Mouse (Mus musculus): ENCODE results near the gene Fbxl16. TPM values are rescaled to one million over a fixed set of nuclear protein-coding genes. Genes with fewer than 3 reads are reported as not detected.

Fbxl16 gene
- polyA plus RNA-seq, 1 experiment from 2014 or later = 40.9 TPM

GRCm38 (mm10) chr17:25830200-25830753 lies 21.4 kb downstream of the Fbxl16 start:
- peaks cover 85% of the 10 kb centered on the region for H3K4me1 ChIP-seq
- no peaks in the 10 kb centered on the region for H3K9me3 ChIP-seq (replicated peaks)
- peak overlapping the region; percentile 77; the same call in 1 of the 2 replicates for H3K9ac ChIP-seq (replicated peaks)
- H3K4me2 ChIP-seq = peak overlapping the region; percentile 98
- H3K27ac ChIP-seq (replicated peaks) = no peak overlapping the region
- H3K36me3 ChIP-seq = peaks cover 46% of the 10 kb centered on the region
- H3K4me3 ChIP-seq (replicated peaks) = peak overlapping the region; percentile 92
- no peaks in the 10 kb centered on the region for H3K27me3 ChIP-seq (replicated peaks)
- ATAC-seq (ENCODE audit: low FRiP score) = no peak
- WGBS = 85% methylated on average over 4 of the region's 4 CpGs

GRCm38 (mm10) chr17:25830806-25831431 lies 22.0 kb downstream of the Fbxl16 start:
- Histone ChIP-seq H3K4me3 (replicated peaks) (peak overlapping the region; percentile 92), H3K4me1 (peaks cover 85% of the 10 kb centered on the region), H3K9me3 (replicated peaks) (no peaks in the 10 kb centered on the region), H3K36me3 (peaks cover 48% of the 10 kb centered on the region), H3K9ac (replicated peaks) (0 out of 2 replicates have a peak overlapping the region, but pooled peaks have one; percentile 92), H3K4me2 (peak overlapping the region; percentile 98), H3K27ac (replicated peaks) (no peak overlapping the region), H3K27me3 (replicated peaks) (no peaks in the 10 kb centered on the region)
- 86% methylated on average over 14 of the region's 14 CpGs for WGBS
- no peak for ATAC-seq (ENCODE audit: low FRiP score)

GRCm38 (mm10) chr17:25831451-25832281 lies 22.8 kb downstream of the Fbxl16 start:
- Histone ChIP-seq H3K4me3 (replicated peaks) (peak overlapping the region; percentile 92), H3K4me2 (peak overlapping the region; percentile 98), H3K27me3 (replicated peaks) (no peaks in the 10 kb centered on the region), H3K9me3 (replicated peaks) (no peaks in the 10 kb centered on the region), H3K36me3 (peaks cover 41% of the 10 kb centered on the region), H3K4me1 (peaks cover 85% of the 10 kb centered on the region), H3K9ac (replicated peaks) (peak overlapping the region; percentile 92), H3K27ac (replicated peaks) (peak overlapping the region; percentile 99)
- 57% methylated on average over 21 of the region's 21 CpGs for WGBS
- ATAC-seq (ENCODE audit: low FRiP score) = no peak

- Histone ChIP-seq H3K9ac (replicated peaks) (peak overlapping the region; percentile 92), H3K27me3 (replicated peaks) (no peaks in the 10 kb centered on the region)
- WGBS = 0% methylated on average over 71 of the region's 77 CpGs
Measured at GRCm38 (mm10) chr17:25832436-25833290, 23.8 kb downstream of the Fbxl16 start.

GRCm38 (mm10) chr17:25833291-25833663 lies 24.4 kb downstream of the Fbxl16 start, which contains the start of gene Stub1:
TSS of gene Stub1 (minus strand) at chr17:25833404.
- 0% methylated on average over 24 of the region's 24 CpGs for WGBS
- Histone ChIP-seq H3K9me3 (replicated peaks) (no peaks in the 10 kb centered on the region), H3K36me3 (peaks cover 32% of the 10 kb centered on the region), H3K27me3 (replicated peaks) (no peaks in the 10 kb centered on the region), H3K4me2 (peak within 1 kb of the TSS; percentile 98), H3K27ac (replicated peaks) (peak within 1 kb of the TSS; percentile 99), H3K9ac (replicated peaks) (peak within 1 kb of the TSS; percentile 92), H3K4me1 (peaks cover 85% of the 10 kb centered on the region), H3K4me3 (replicated peaks) (peak within 1 kb of the TSS; percentile 92)
- peak; percentile 54 for ATAC-seq (ENCODE audit: low FRiP score)

More at GRCm38 (mm10) chr17:25832436-25833290, 23.8 kb downstream of the Fbxl16 start:
- Histone ChIP-seq H3K4me3 (replicated peaks) (peak overlapping the region; percentile 92), H3K36me3 (peaks cover 31% of the 10 kb centered on the region), H3K4me2 (peak overlapping the region; percentile 98), H3K9me3 (replicated peaks) (no peaks in the 10 kb centered on the region), H3K4me1 (peaks cover 85% of the 10 kb centered on the region), H3K27ac (replicated peaks) (peak overlapping the region; percentile 99)
- peak; percentile 91 for ATAC-seq (ENCODE audit: low FRiP score)

- Histone ChIP-seq H3K9ac (replicated peaks) (peak overlapping the region; percentile 92), H3K4me1 (peaks cover 86% of the 10 kb centered on the region), H3K4me3 (replicated peaks) (peak overlapping the region; percentile 92), H3K27ac (replicated peaks) (peak overlapping the region; percentile 99), H3K9me3 (replicated peaks) (no peaks in the 10 kb centered on the region), H3K4me2 (peak overlapping the region; percentile 98), H3K36me3 (peaks cover 38% of the 10 kb centered on the region), H3K27me3 (replicated peaks) (no peaks in the 10 kb centered on the region)
- WGBS = 49% methylated on average over 6 of the region's 6 CpGs
- ATAC-seq (ENCODE audit: low FRiP score) = no peak
Measured at GRCm38 (mm10) chr17:25833961-25834594, 25.2 kb downstream of the Fbxl16 start.

GRCm38 (mm10) chr17:25834595-25835222 lies 25.8 kb downstream of the Fbxl16 start:
- Histone ChIP-seq H3K9ac (replicated peaks) (peak overlapping the region; percentile 92), H3K4me1 (peaks cover 82% of the 10 kb centered on the region), H3K27me3 (replicated peaks) (no peaks in the 10 kb centered on the region), H3K27ac (replicated peaks) (peak overlapping the region; percentile 99), H3K4me3 (replicated peaks) (peak overlapping the region; percentile 92), H3K9me3 (replicated peaks) (no peaks in the 10 kb centered on the region), H3K36me3 (peaks cover 44% of the 10 kb centered on the region), H3K4me2 (peak overlapping the region; percentile 98)
- 90% methylated on average over 12 of the region's 12 CpGs for WGBS
- ATAC-seq (ENCODE audit: low FRiP score) = no peak

- peak overlapping the region; percentile 92; the same call in 1 of the 2 replicates for H3K9ac ChIP-seq (replicated peaks)
- H3K4me3 ChIP-seq (replicated peaks) = peak overlapping the region; percentile 58; the same call in 1 of the 2 replicates
- H3K9me3 ChIP-seq (replicated peaks) = no peaks in the 10 kb centered on the region
- no peak for ATAC-seq (ENCODE audit: low FRiP score)
- peak overlapping the region; percentile 98 for H3K4me2 ChIP-seq
- peaks cover 44% of the 10 kb centered on the region for H3K36me3 ChIP-seq
- 0 out of 2 replicates have a peak overlapping the region, but pooled peaks have one; percentile 13 for H3K27ac ChIP-seq (replicated peaks)
- H3K4me1 ChIP-seq = peaks cover 76% of the 10 kb centered on the region
- no peaks in the 10 kb centered on the region for H3K27me3 ChIP-seq (replicated peaks)
- WGBS = 94% methylated on average over 7 of the region's 7 CpGs
Measured at GRCm38 (mm10) chr17:25835301-25835700, 26.4 kb downstream of the Fbxl16 start.

- H3K4me2 ChIP-seq = peak overlapping the region; percentile 98
- H3K27me3 ChIP-seq (replicated peaks) = no peaks in the 10 kb centered on the region
- WGBS = 94% methylated on average over 16 of the region's 16 CpGs
- H3K36me3 ChIP-seq = peaks cover 44% of the 10 kb centered on the region
- ATAC-seq (ENCODE audit: low FRiP score) = no peak
- no peak overlapping the region for H3K27ac ChIP-seq (replicated peaks)
- H3K9ac ChIP-seq (replicated peaks) = peak overlapping the region; percentile 92
- peak overlapping the region; percentile 58; the same call in 1 of the 2 replicates for H3K4me3 ChIP-seq (replicated peaks)
- H3K4me1 ChIP-seq = peaks cover 73% of the 10 kb centered on the region
- no peaks in the 10 kb centered on the region for H3K9me3 ChIP-seq (replicated peaks)
Measured at GRCm38 (mm10) chr17:25835816-25836215, 26.9 kb downstream of the Fbxl16 start.

GRCm38 (mm10) chr17:25836397-25837075 lies 27.7 kb downstream of the Fbxl16 start:
- Histone ChIP-seq H3K4me2 (peak overlapping the region; percentile 98), H3K4me1 (peaks cover 65% of the 10 kb centered on the region), H3K36me3 (peaks cover 44% of the 10 kb centered on the region), H3K9ac (replicated peaks) (peak overlapping the region; percentile 92), H3K9me3 (replicated peaks) (no peaks in the 10 kb centered on the region), H3K4me3 (replicated peaks) (peak overlapping the region; percentile 58), H3K27ac (replicated peaks) (peak overlapping the region; percentile 88), H3K27me3 (replicated peaks) (no peaks in the 10 kb centered on the region)
- ATAC-seq (ENCODE audit: low FRiP score) = no peak
- WGBS = 19% methylated on average over 23 of the region's 23 CpGs

All from neural tube, embryonic 15.5 days (tissue).